Mouse (Mus musculus) heart, adult 2 months (tissue): ENCODE measurements at regions not wholly inside any gene's neighbourhood (a gene's known extent, or its start where the extent isn't known, plus 50 kb on each side); places are given as distances from the start of the nearest gene placed in this dataset.

Source experiments
- DNase-seq, 2 experiments: peaks; one replicate each; pipeline ENCODE4 v3.0.0; 2021
- H3K27ac ChIP-seq: fragments of 200-600 bp; 2 replicates; pipeline ENCODE4 v1.8.1; 2022
- H3K27me3 ChIP-seq: fragments of 200-500 bp; 2 replicates; pipeline ENCODE4 v1.6.1; 2012; ENCODE audit warnings: mild to moderate bottlenecking, low read length, inconsistent platforms, mixed read lengths; ENCODE audit not compliant: control insufficient read depth, insufficient read depth
- H3K36me3 ChIP-seq: fragments of 200-500 bp; 2 replicates; pipeline ENCODE4 v1.6.1; 2012; ENCODE audit warnings: low read length, inconsistent platforms; ENCODE audit not compliant: control insufficient read depth, insufficient read depth
- H3K4me1 ChIP-seq: fragments of 200-500 bp; 2 replicates; pipeline ENCODE4 v1.6.1; 2011; ENCODE audit warnings: low read length; ENCODE audit not compliant: control insufficient read depth, insufficient read depth
- H3K4me3 ChIP-seq: fragments of 200-600 bp; 2 replicates; pipeline ENCODE4 v1.8.1; 2022
- H3K79me2 ChIP-seq: fragments of 200-500 bp; replicated peaks from 2 replicates; pipeline ENCODE4 v1.6.1; 2012; ENCODE audit warnings: mild to moderate bottlenecking, inconsistent platforms, low read length, moderate library complexity, mixed read lengths; ENCODE audit not compliant: control insufficient read depth, insufficient read depth
- H3K9ac ChIP-seq: fragments of 200-500 bp; 2 replicates; pipeline ENCODE4 v1.6.1; 2012; ENCODE audit warnings: low read depth, mild to moderate bottlenecking, control low read depth, inconsistent platforms, low read length, mixed read lengths
- CTCF ChIP-seq: fragments of 200-600 bp; IDR thresholded peaks from 2 replicates; pipeline ENCODE4 v1.8.1; 2022; ENCODE audit warnings: antibody characterized with exemption, mild to moderate bottlenecking, moderate library complexity
- EP300 ChIP-seq: fragments of 200-500 bp; IDR thresholded peaks from 2 replicates; pipeline ENCODE4 v1.6.1; 2011; ENCODE audit warnings: low read depth, low read length, control low read depth; ENCODE audit not compliant: insufficient read depth
- POLR2A ChIP-seq: fragments of 200-500 bp; IDR thresholded peaks from 2 replicates; pipeline ENCODE4 v1.6.1; 2011; ENCODE audit warnings: mild to moderate bottlenecking, low read depth, low read length, control low read depth; ENCODE audit not compliant: insufficient read depth
- WGBS: fragments of 180-500 bp; shearing (Covaris S2); methylation state at CpG from one replicate; pipeline ENCODE4 v1.1.7; 2018; 5-methylcytosine and 5-hydroxymethylcytosine counted together
- intact Hi-C: fragments of 180-260 bp; cut with DNase I; formaldehyde crosslinking; loops from one replicate; pipeline ENCODE4 v1.15.1; 2025

GRCm38 (mm10) chr5:4311599-4311998, 119.4 kb downstream of the Mterf1b start:
- intact Hi-C loops = no loop called here
- no peak for DNase-seq
- TF ChIP-seq EP300 (no peak), CTCF (no peak), POLR2A (no peak)
- Histone ChIP-seq H3K27me3 (no peaks in the 10 kb centered on the region), H3K79me2 (no peaks in the 10 kb centered on the region), H3K9ac (no peak overlapping the region), H3K27ac (no peak overlapping the region), H3K36me3 (no peaks in the 10 kb centered on the region), H3K4me1 (no peaks in the 10 kb centered on the region), H3K4me3 (no peak overlapping the region)
- WGBS = 58% methylated on average over 4 of the region's 4 CpGs

GRCm38 (mm10) chr5:4312675-4313074, 120.5 kb downstream of the Mterf1b start:
- no peaks in the 10 kb centered on the region for H3K4me1 ChIP-seq
- H3K4me3 ChIP-seq = no peak overlapping the region
- intact Hi-C loops = no loop called here
- no peaks in the 10 kb centered on the region for H3K27me3 ChIP-seq
- 66% methylated on average over 14 of the region's 14 CpGs for WGBS
- no peaks in the 10 kb centered on the region for H3K79me2 ChIP-seq
- TF ChIP-seq CTCF = no peak
- TF ChIP-seq POLR2A = no peak
- TF ChIP-seq EP300 = no peak
- H3K27ac ChIP-seq = no peak overlapping the region
- DNase-seq = no peak
- no peaks in the 10 kb centered on the region for H3K36me3 ChIP-seq
- H3K9ac ChIP-seq = no peak overlapping the region

GRCm38 (mm10) chr5:4322634-4323386, 130.6 kb downstream of the Mterf1b start:
- intact Hi-C loops = no loop called here
- no peak for TF ChIP-seq EP300
- no peak for TF ChIP-seq POLR2A
- no peak for TF ChIP-seq CTCF
- Histone ChIP-seq H3K4me3 (no peak overlapping the region), H3K27me3 (no peaks in the 10 kb centered on the region), H3K4me1 (peaks cover 2% of the 10 kb centered on the region; the same call in 1 of the 2 replicates), H3K9ac (no peak overlapping the region), H3K36me3 (no peaks in the 10 kb centered on the region), H3K79me2 (no peaks in the 10 kb centered on the region), H3K27ac (no peak overlapping the region)
- WGBS = 73% methylated on average over 8 of the region's 8 CpGs
- DNase-seq = no peak

- WGBS = 58% methylated on average over 2 of the region's 2 CpGs
- Histone ChIP-seq H3K9ac (no peak overlapping the region), H3K79me2 (no peaks in the 10 kb centered on the region), H3K27ac (no peak overlapping the region), H3K4me1 (peaks cover 2% of the 10 kb centered on the region; the same call in 1 of the 2 replicates), H3K36me3 (no peaks in the 10 kb centered on the region), H3K27me3 (no peaks in the 10 kb centered on the region), H3K4me3 (no peak overlapping the region)
- intact Hi-C loops = no loop called here
- no peak for DNase-seq
- TF ChIP-seq EP300 = no peak
- TF ChIP-seq CTCF = no peak
- TF ChIP-seq POLR2A = no peak
Measured at GRCm38 (mm10) chr5:4323387-4323704, 131.2 kb downstream of the Mterf1b start.

- Histone ChIP-seq H3K9ac (no peak overlapping the region), H3K36me3 (no peaks in the 10 kb centered on the region), H3K4me3 (no peak overlapping the region), H3K27me3 (no peaks in the 10 kb centered on the region), H3K27ac (no peak overlapping the region), H3K4me1 (peaks cover 2% of the 10 kb centered on the region; the same call in 1 of the 2 replicates), H3K79me2 (no peaks in the 10 kb centered on the region)
- DNase-seq = peak in 1 of 2 experiments; percentile 17
- TF ChIP-seq CTCF (no peak), EP300 (no peak), POLR2A (no peak)
- WGBS = 4% methylated on average over 3 of the region's 3 CpGs
- intact Hi-C loops = no loop called here
Measured at GRCm38 (mm10) chr5:4325813-4326212, 133.6 kb downstream of the Mterf1b start.

- no peak overlapping the region; the same call in 1 of the 2 replicates for H3K27ac ChIP-seq
- no peak for DNase-seq
- no peaks in the 10 kb centered on the region for H3K79me2 ChIP-seq
- TF ChIP-seq EP300 (no peak), CTCF (no peak), POLR2A (no peak)
- WGBS = 20% methylated on average over 8 of the region's 8 CpGs
- no peak overlapping the region for H3K4me3 ChIP-seq
- intact Hi-C loops = no loop called here
- H3K36me3 ChIP-seq = no peaks in the 10 kb centered on the region
- H3K27me3 ChIP-seq = no peaks in the 10 kb centered on the region
- peaks cover 2% of the 10 kb centered on the region; the same call in 1 of the 2 replicates for H3K4me1 ChIP-seq
- no peak overlapping the region for H3K9ac ChIP-seq
Measured at GRCm38 (mm10) chr5:4326309-4327014, 134.3 kb downstream of the Mterf1b start.
